Mouse (Mus musculus) spleen, adult 2 months (tissue): ENCODE results near the gene Ndufs2. TPM values are rescaled to one million over a fixed set of nuclear protein-coding genes. Genes with fewer than 3 reads are reported as not detected.
A peak's percentile ranks its signal among the peaks of the same experiment; 100 is the strongest.

Source experiments
- DNase-seq, 2 experiments: peaks; one replicate each; pipeline versions ENCODE4 v3.0.0 to v3.0.0-alpha.2; 2012 to 2021; ENCODE audit warnings: low spot score in 2 of 2, low read depth in 1 of 2
- H3K27ac ChIP-seq: fragments of 200-500 bp; 2 replicates; pipeline ENCODE4 v1.5.1; 2012; ENCODE audit warnings: low read length, inconsistent platforms; ENCODE audit not compliant: insufficient read depth
- H3K27me3 ChIP-seq: fragments of 200-500 bp; 2 replicates; pipeline ENCODE4 v1.6.1; 2012; ENCODE audit warnings: mild to moderate bottlenecking, moderate library complexity, low read length, inconsistent platforms; ENCODE audit not compliant: control insufficient read depth, insufficient read depth
- H3K36me3 ChIP-seq: fragments of 200-500 bp; 2 replicates; pipeline ENCODE4 v1.6.1; 2012; ENCODE audit warnings: mild to moderate bottlenecking, low read length, inconsistent platforms; ENCODE audit not compliant: control insufficient read depth, insufficient read depth
- H3K4me1 ChIP-seq: fragments of 200-500 bp; 2 replicates; pipeline ENCODE4 v1.6.1; 2011; ENCODE audit warnings: inconsistent platforms; ENCODE audit not compliant: control insufficient read depth, insufficient read depth, insufficient read length
- H3K4me3 ChIP-seq: fragments of 200-500 bp; 2 replicates; pipeline ENCODE4 v1.5.1; 2011; ENCODE audit warnings: mild to moderate bottlenecking, inconsistent platforms; ENCODE audit not compliant: insufficient read depth, insufficient read length; ENCODE audit errors: extremely low read depth
- CTCF ChIP-seq: fragments of 200-500 bp; IDR thresholded peaks from 2 replicates; pipeline ENCODE4 v1.5.1; 2011; ENCODE audit warnings: mild to moderate bottlenecking, inconsistent platforms; ENCODE audit not compliant: insufficient read depth, insufficient read length, insufficient replicate concordance; ENCODE audit errors: extremely low read depth
- POLR2A ChIP-seq: fragments of 200-500 bp; IDR thresholded peaks from 2 replicates; pipeline ENCODE4 v1.6.1; 2011; ENCODE audit warnings: low read depth, low read length, inconsistent platforms
- WGBS: fragments of 180-500 bp; shearing (Covaris S2); methylation state at CpG from one replicate; pipeline ENCODE4 v1.1.7; 2018; 5-methylcytosine and 5-hydroxymethylcytosine counted together
- polyA plus RNA-seq: library from polyadenylated mRNA; depleted of rRNA; stranded (reverse); fragments of >200 nt; gene quantifications from 2 replicates; pipeline ENCODE4 v1.2.3, GENCODE M21; 2012

The Ndufs2 gene
- polyA plus RNA-seq, 1 experiment = 59.6 TPM

DNA sequence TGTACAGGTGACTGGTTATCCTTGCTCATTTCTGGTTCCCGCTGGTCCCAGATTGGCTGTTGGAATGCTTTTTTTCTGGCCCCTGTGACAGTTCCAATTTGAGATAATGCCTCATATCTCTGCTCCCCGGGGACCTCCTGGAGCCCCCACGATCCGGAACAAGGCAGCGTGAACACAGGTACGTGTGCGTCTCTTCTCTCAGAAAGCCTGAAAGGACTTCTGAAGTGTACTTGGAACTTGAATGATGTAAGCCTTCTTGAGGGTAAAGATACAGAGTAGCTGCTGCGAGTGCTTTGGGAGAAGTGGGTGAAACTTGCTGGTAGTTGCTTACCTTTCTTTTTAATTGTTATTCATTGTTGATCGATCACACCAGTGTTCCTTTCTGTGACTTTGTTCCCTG, 20.0 kb upstream of the Ndufs2 start:
- 60% methylated on average over 9 of the region's 9 CpGs for WGBS
- Histone ChIP-seq H3K4me1 (peaks cover 13% of the 10 kb centered on the region; the same call in 1 of the 2 replicates), H3K27ac (0 out of 2 replicates have a peak overlapping the region, but pooled peaks have one; percentile 6), H3K27me3 (no peaks in the 10 kb centered on the region), H3K4me3 (peak overlapping the region; percentile 97; the same call in 1 of the 2 replicates), H3K36me3 (peaks cover 17% of the 10 kb centered on the region)
- no peak for TF ChIP-seq CTCF
- no peak for TF ChIP-seq POLR2A
- no peak for DNase-seq

DNA sequence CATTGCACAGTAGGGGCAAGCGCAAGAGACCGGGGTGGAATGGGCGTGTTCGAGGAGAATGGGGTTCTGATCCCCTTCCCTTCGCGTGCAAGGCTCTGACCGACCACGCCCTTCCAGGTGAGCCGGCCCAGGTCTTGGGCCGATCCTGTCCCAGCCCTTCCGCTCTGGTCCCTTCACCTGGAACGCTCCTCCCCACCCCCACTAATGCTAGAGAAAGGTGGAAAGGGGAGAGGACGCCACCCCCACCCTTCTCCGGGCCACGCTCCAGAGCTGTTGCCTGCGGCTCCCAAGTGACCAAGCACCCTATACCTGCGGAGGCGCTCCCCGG, 19.3 kb upstream of the Ndufs2 start:
- H3K27me3 ChIP-seq = no peaks in the 10 kb centered on the region
- peak overlapping the region; percentile 97 for H3K4me3 ChIP-seq
- peaks cover 13% of the 10 kb centered on the region; the same call in 1 of the 2 replicates for H3K4me1 ChIP-seq
- 1% methylated on average over 19 of the region's 19 CpGs for WGBS
- H3K36me3 ChIP-seq = peaks cover 12% of the 10 kb centered on the region
- TF ChIP-seq CTCF (no peak), POLR2A (no peak)
- no peak for DNase-seq
- H3K27ac ChIP-seq = peak overlapping the region; percentile 78

DNA sequence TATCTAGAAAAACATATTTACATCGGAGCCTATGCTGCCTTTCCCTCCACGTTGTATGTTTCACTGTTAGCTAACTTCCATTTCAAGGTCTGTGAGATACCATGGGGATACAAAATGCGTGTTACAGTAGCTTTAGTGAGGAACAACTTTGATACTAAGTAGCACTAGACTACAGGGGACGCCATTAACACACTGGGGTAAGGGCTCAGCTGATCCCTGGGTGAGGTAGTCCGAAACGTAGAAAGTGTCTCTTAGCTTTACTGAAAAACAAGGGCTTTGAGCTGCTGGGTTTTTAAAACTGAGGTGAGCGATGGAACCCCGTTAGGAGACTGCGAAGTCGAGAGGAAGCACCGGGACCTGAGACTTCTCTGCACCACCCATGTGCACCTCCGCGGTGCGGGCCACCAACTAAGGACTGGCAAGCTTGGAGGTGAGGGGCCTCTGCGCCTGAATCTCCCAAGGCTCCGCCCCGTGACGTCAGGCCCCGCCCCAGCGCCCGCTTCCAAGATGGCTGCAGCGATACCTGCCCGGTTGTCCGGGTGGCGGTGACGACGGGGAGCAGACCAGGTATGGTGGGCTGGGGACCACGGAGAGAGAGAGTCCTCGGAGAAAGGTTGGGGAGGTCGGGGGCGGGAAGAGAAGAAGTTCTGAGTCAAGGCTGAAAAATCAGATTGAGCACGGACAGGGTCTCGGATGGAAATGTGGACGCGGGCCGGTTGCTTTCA, 18.8 kb upstream of the Ndufs2 start, which contains the start of gene B4galt3:
B4galt3 (plus strand) TSS at position 481 of the 725 bp plus-strand sequence.
- TF ChIP-seq POLR2A = peak; percentile 98
- no peak for TF ChIP-seq CTCF
- Histone ChIP-seq H3K36me3 (peaks cover 7% of the 10 kb centered on the region), H3K27ac (peak within 1 kb of the TSS; percentile 79), H3K4me1 (peaks cover 13% of the 10 kb centered on the region; the same call in 1 of the 2 replicates), H3K27me3 (no peaks in the 10 kb centered on the region), H3K4me3 (peak within 1 kb of the TSS; percentile 97)
- WGBS = 5% methylated on average over 36 of the region's 36 CpGs
- peak; percentile 77 to 97 for DNase-seq

DNA sequence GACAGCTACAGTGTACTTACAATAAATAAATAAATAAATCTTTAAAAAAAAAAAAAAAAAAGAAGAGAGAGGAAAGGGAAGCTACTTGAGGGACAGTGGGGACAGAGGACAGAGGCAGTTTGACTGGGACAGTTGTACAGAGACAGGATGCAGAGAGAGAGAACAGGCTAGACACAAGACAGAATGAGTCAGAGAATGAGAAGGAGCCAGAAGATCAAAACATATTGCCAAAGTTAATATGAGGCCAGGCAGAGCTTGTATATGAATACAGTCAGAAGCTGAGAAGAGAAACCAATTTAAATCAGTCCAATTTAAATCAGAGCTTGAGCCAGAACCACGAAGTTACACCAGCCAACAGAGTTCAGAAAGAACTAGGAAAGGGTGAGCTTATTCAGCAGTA, 17.2 kb upstream of the Ndufs2 start:
- TF ChIP-seq POLR2A = no peak
- no peak for TF ChIP-seq CTCF
- peaks cover 13% of the 10 kb centered on the region; the same call in 1 of the 2 replicates for H3K4me1 ChIP-seq
- H3K36me3 ChIP-seq = no peaks in the 10 kb centered on the region
- H3K4me3 ChIP-seq = no peak overlapping the region
- no peak overlapping the region for H3K27ac ChIP-seq
- no peak for DNase-seq
- no peaks in the 10 kb centered on the region for H3K27me3 ChIP-seq
- 69% methylated on average over 1 of the region's 1 CpGs for WGBS

DNA sequence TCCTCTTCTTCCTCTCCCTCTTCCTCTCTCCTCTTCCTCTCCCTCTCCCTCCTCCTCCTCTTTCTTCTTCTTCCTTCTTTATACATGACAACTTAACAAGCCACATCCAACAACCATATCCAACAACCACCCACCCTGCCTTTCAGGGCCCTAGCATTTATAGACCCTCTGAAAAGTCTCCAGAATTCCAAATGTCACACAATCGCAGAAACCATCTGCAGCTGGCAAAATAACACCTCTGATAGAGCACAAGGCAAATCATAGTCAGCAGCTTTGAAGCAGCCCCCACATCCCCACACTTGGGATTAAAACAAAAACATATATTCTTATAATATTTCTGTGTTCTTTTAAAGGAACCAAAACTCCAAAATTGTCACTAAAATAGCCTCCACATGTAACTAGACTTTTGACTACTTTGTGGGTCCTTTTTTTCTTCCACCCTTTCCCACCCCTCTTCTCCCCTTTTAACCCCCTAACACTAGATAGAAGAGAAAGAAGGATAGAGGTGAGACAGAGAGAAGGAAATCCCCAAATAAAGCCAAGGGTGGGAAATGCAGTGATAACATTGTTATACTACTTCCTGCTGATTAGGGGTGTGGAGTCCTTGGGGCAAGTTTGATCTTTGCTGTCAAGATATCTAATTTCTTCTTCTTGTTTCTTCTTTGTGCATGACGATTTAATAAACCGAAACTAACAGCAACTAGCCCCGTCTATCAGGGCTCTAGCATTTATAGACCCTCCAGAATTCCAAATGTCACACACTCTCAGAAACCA, 15.0 kb upstream of the Ndufs2 start:
- no peak for DNase-seq
- WGBS = 44% methylated on average over 4 of the region's 4 CpGs
- Histone ChIP-seq H3K4me3 (no peak overlapping the region), H3K27ac (no peak overlapping the region), H3K4me1 (peaks cover 3% of the 10 kb centered on the region; the same call in 1 of the 2 replicates), H3K27me3 (no peaks in the 10 kb centered on the region), H3K36me3 (no peaks in the 10 kb centered on the region)
- no peak for TF ChIP-seq POLR2A
- TF ChIP-seq CTCF = no peak

DNA sequence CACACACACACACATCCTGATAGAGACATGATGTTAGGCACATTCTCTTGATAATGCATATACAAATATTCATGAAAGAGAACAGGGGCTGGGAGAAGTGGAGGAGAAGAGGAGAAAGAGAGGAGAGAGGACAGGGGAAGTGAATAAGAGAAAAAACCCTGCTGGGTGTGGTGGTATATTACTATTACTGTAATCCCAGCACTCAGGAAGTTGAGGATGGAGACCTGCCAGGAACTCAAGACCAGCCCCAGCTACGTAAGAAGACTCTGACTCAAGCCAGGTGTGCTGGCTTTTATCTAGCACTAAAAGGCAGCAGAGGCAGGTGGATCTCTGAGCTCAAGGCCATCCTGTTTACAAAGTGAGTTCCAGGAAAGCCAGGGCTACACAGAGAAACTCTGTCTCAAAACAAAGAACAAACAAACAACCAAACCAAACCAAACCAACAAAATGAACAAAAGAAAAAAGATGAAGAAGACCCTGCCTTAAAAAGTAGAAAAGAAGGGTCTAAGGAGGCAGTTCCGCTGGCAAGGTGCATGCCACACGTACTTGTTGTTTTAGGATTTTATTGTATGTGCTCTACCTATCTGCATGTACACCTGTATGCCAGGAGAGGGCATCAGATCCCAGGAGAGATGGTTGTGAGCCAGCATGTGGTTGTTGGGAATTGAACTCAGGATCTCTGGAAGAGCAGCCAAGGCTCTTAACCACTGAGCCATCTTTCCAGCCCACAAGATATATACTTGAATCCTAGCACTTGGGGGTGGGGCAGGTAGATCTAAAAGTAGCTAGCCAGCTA, 12.7 kb upstream of the Ndufs2 start:
- TF ChIP-seq CTCF = no peak
- no peak for TF ChIP-seq POLR2A
- Histone ChIP-seq H3K4me3 (no peak overlapping the region), H3K36me3 (no peaks in the 10 kb centered on the region), H3K4me1 (no peaks in the 10 kb centered on the region; the same call in 1 of the 2 replicates), H3K27me3 (0 out of 2 replicates have a peak, but pooled peaks cover 2% of the 10 kb centered on the region), H3K27ac (peak overlapping the region; percentile 33; the same call in 1 of the 2 replicates)
- 63% methylated on average over 3 of the region's 3 CpGs for WGBS
- DNase-seq = no peak
